Mouse (Mus musculus): ENCODE data around the gene Gm3233. TPM values are rescaled to one million over a fixed set of nuclear protein-coding genes. Genes with fewer than 3 reads are reported as not detected.
"Not testable (repeated sequence)": the region's sequence is repeated elsewhere in the genome, so short reads cannot be mapped to it uniquely, and the experiment has no call there.

The Gm3233 gene
- total RNA-seq, 2 experiments from 2014 or later, result not detected

GRCm38 (mm10) chr10:77735928-77736327, 23.6 kb downstream of the Gm3233 start:
- no peak for DNase-seq
- intact Hi-C loops (cut with DNase I), result no loop called here

DNA sequence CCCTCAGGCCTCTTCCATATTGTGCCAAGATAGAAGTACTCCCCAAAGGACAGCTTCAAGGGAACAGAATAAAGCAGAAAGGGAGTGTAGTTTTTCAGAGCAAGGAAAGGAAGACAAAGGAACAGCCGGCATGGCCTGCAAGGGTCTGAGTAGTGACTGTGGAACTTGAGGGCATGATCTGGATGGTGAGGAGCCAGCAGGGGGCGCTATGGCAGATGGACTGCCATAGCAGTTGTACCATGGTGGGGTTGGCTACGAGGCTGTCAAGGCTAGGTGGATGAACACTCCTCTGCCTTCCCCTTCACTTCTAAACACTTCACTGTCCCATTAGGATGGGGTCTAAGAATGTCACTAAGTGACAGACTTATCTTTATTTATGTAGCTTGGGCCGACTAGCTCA, 30.2 kb downstream of the Gm3233 start:
- DNase-seq, result no peak
- intact Hi-C loops (cut with DNase I), result no loop called here

- intact Hi-C loops (cut with DNase I), result no loop called here
Measured at GRCm38 (mm10) chr10:77728280-77728679, 31.2 kb downstream of the Gm3233 start.

GRCm38 (mm10) chr10:77726186-77726585, 33.3 kb downstream of the Gm3233 start, which contains the start of gene Gm10100:
TSS of gene Gm10100 (plus strand) at chr10:77726486.
- DNase-seq, result no peak
- intact Hi-C loops (cut with DNase I), result no loop called here

More at GRCm38 (mm10) chr10:77728280-77728679, 31.2 kb downstream of the Gm3233 start:
- DNase-seq, result no peak

DNA sequence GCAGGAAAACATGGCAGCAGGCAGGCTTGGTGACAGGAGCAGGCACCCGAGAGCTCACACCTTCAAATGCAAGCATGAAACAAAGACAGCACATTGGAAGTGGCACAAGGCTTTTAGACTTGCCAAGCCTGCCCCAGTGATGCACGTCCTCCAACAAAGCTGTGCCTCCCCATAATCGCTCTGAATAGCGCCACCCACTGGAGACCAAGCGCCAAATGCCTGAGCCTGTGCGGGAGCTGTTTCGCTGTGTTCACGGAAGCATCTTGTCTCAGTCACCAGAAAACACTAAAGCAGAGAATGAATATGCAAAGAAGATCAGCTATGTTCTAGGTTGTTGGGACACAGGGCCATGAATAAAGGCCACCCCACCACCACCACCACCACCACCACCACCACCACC, 34.6 kb downstream of the Gm3233 start:
- no peak for DNase-seq
- intact Hi-C loops (cut with DNase I), result no loop called here

DNA sequence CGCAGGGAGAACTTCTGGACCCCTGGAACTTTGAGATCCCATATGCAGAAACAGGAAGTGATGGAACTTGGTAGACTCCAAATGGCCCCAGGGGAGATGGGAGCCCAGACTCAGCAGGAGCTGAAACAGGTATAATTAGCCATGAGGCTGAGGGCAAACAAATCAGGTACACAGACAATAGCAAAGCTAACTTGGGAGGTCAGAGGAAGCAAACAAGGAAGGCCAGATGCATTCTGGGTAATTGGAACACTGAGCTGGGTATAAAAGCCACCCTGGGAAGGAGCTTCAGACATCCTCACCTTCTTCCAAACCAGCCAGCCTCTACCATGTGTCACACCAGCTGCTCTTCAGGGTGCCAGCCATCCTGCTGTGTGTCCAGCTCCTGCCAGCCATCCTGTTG, 39.2 kb downstream of the Gm3233 start, which contains the start of gene Krtap12-1:
Krtap12-1 (plus strand) TSS at position 301 of the 400 bp plus-strand sequence.
- intact Hi-C loops (cut with DNase I); DNase-seq: not testable (repeated sequence)

DNA sequence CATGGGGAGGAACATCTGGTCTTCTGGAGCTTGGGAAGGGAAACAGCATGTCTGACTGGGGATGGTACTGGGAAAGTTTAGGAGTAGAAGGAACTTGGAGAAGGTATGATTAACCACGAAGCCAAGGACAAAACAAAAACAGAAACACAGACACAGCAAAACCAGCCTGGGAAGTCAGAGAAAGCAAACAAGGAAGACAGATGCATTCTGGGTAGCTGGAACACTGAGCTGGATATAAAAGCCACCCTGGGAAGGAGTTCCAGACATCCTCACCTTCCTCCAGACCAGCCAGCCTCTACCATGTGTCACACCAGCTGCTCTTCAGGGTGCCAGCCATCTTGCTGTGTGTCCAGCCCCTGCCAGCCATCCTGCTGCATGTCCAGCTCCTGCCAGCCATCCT, 44.0 kb downstream of the Gm3233 start, which contains the start of gene Gm10142:
Gm10142 (plus strand) TSS at position 301 of the 400 bp plus-strand sequence.
- intact Hi-C loops (cut with DNase I), result no loop called here
- no peak for DNase-seq

GRCm38 (mm10) chr10:77713734-77714133, 45.7 kb downstream of the Gm3233 start:
- DNase-seq, result no peak
- intact Hi-C loops (cut with DNase I), result no loop called here

DNA sequence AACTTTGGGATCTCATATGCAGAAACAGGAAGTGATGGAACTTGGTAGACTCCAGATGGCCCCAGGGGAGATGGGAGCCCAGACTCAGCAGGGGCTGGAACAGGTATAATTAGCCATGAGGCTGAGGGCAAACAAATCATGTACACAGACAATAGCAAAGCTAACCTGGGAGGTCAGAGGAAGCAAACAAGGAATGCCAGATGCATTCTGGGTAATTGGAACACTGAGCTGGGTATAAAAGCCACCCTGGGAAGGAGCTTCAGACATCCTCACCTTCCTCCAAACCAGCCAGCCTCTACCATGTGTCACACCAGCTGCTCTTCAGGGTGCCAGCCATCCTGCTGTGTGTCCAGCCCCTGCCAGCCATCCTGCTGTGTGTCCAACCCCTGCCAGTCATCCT, 48.3 kb downstream of the Gm3233 start, which contains the start of gene Gm10024:
Gm10024 (plus strand) TSS at position 301 of the 400 bp plus-strand sequence.
- DNase-seq; intact Hi-C loops (cut with DNase I): not testable (repeated sequence)

DNA sequence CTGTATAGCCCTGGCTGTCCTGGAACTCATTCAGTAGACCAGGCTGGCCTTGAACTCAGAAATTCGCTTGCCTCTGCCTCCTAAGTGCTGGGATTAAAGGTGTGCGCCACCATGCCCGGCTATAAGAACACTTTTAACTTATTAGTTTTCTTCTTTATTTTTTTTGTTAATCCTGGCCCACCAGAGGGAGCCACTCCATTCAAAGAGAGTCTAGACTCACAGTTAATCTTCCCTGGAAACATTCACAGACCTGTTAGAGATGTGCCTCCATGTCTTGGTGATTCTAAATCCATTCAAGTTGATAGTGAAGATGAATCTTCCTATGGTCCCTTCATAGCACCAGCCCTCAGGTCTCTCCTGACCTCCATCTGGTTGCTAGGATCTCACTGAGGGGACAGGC, 49.7 kb downstream of the Gm3233 start:
- DNase-seq, result no peak
- intact Hi-C loops (cut with DNase I), result no loop called here

Other genes with a start within 250 kb of the Gm3233 start
- gene Fam207a, start 243.9 kb downstream of the Gm3233 start, total RNA-seq (2021), result 10 to 100 TPM; 29.0 to 30.1 TPM
- gene Itgb2, start 229.4 kb downstream of the Gm3233 start, total RNA-seq (2021), result 1 to 10 TPM; 1.7 to 2.2 TPM
- gene Pttg1ip, start 178.0 kb downstream of the Gm3233 start, total RNA-seq (2021), result 10 to 100 TPM; 54.7 to 62.7 TPM
- gene Sumo3, start 153.6 kb downstream of the Gm3233 start, total RNA-seq (2021), result 100 to 1,000 TPM; 175 to 189 TPM
- gene Gm49325, start 153.5 kb downstream of the Gm3233 start, total RNA-seq (2021), result 10 to 100 TPM in 1 of 2 experiments, not detected in 1; 21.0 TPM
- 10 to 100 TPM; 45.1 to 47.6 TPM for gene Ube2g2, start 137.4 kb downstream of the Gm3233 start, total RNA-seq (2021)
- not detected for gene Tspear, start 73.1 kb downstream of the Gm3233 start, total RNA-seq (2021)
- not detected for gene Gm19402, start 68.9 kb downstream of the Gm3233 start, total RNA-seq (2021)
- not detected for gene Gm9508, start 62.4 kb downstream of the Gm3233 start, total RNA-seq (2021)
- gene Gm10272, start 53.1 kb downstream of the Gm3233 start, total RNA-seq (2021), result not detected
- gene Gm10024, start 48.2 kb downstream of the Gm3233 start, total RNA-seq (2021), result not detected
- gene Gm10142, start 43.9 kb downstream of the Gm3233 start, total RNA-seq (2021), result not detected
- not detected for gene Krtap12-1, start 39.1 kb downstream of the Gm3233 start, total RNA-seq (2021)
- gene Gm10100, start 33.2 kb downstream of the Gm3233 start, total RNA-seq (2021), result not detected
- not detected for gene Gm18596, start 17.0 kb downstream of the Gm3233 start, total RNA-seq (2021)
- not detected for gene Gm9736, start 8.3 kb downstream of the Gm3233 start, total RNA-seq (2021)
- not detected for gene Gm3238, start 11.6 kb upstream of the Gm3233 start, total RNA-seq (2021)
- not detected for gene Gm7138, start 17.3 kb upstream of the Gm3233 start, total RNA-seq (2021)
- not detected for gene Gm3250, start 22.9 kb upstream of the Gm3233 start, total RNA-seq (2021)
- gene Gm7137, start 28.5 kb upstream of the Gm3233 start, total RNA-seq (2021), result not detected
- not detected for gene Gm9639, start 35.4 kb upstream of the Gm3233 start, total RNA-seq (2021)
- not detected for gene Gm19668, start 39.5 kb upstream of the Gm3233 start, total RNA-seq (2021)
- not detected for gene Gm9507, start 52.2 kb upstream of the Gm3233 start, total RNA-seq (2021)
- gene Gm2696, start 55.0 kb upstream of the Gm3233 start, total RNA-seq (2021), result not detected
- not detected for gene Krtap10-4, start 67.4 kb upstream of the Gm3233 start, total RNA-seq (2021)
- gene Krtap10-10, start 76.3 kb upstream of the Gm3233 start, total RNA-seq (2021), result not detected
- not detected for gene Gm36176, start 87.1 kb upstream of the Gm3233 start, total RNA-seq (2021)
- not detected for gene Gm10318, start 93.2 kb upstream of the Gm3233 start, total RNA-seq (2021)
- gene Gm3285, start 102.3 kb upstream of the Gm3233 start, total RNA-seq (2021), result not detected
- gene Lrrc3, start 142.9 kb upstream of the Gm3233 start, total RNA-seq (2021), result 10 to 100 TPM; 38.5 to 39.1 TPM
- gene Trpm2, start 210.9 kb upstream of the Gm3233 start, total RNA-seq (2021), result 10 to 100 TPM; 14.1 to 22.9 TPM
- 10 to 100 TPM; 28.9 to 35.3 TPM for gene 1810043G02Rik, start 218.8 kb upstream of the Gm3233 start, total RNA-seq (2021)

All from left cerebral cortex, postnatal 4 days (tissue).